ENCODE assay signal across 20 mouse cellular contexts in the genomic region with DNA sequence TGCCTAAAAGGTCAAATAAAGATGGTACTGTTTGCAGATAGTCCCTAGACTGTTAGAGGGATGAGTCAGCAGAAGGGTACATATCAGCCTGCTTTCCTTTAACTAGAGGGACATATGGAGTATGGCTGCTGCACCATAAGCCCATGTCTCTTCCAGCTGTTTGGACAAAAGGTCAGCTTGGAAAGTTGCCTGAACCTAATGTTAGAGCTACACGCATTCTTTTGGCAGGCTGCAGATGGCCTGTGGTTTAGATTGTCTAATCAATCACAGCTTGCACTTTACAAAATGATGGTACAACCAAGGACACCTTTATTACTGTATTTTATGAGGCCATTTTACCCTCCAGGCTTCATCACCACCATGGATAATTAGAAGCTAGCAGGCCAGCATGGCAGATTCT.
DNase-seq lines count a peak whose midpoint lies in the region; ATAC-seq and TF ChIP-seq lines count a peak whose summit lies in the region.
"Had no signal": no experiment of that assay in that cellular context is flagged by ENCODE, and none has a peak within 500 bp of the region (broad histone marks: within the 10 kb centered on the region; RNA-seq: fewer than 3 reads in every experiment).

No protein-coding gene starts in this region.

- H3K9ac ChIP-seq in hindbrain, embryonic 14.5 days, result no peak overlapping the region
- H3K9ac ChIP-seq in hindbrain, embryonic 12.5 days, result no peak overlapping the region
- no peak overlapping the region for H3K9ac ChIP-seq in lung, embryonic 14.5 days
- H3K9ac ChIP-seq: forebrain, embryonic 13.5 days; intestine, embryonic 15.5 days had no signal

- no peaks in the 10 kb centered on the region for H3K4me1 ChIP-seq in hindbrain, embryonic 14.5 days (replicated peaks; ENCODE audit: control insufficient read depth, insufficient read depth, low read length)
- H3K4me1 ChIP-seq in hindbrain, embryonic 12.5 days, result no peaks in the 10 kb centered on the region
- H3K4me1 ChIP-seq in lung, embryonic 14.5 days (ENCODE audit: insufficient read depth), result no peaks in the 10 kb centered on the region
- H3K4me1 ChIP-seq: forebrain, embryonic 13.5 days; heart, embryonic 10.5 days; intestine, embryonic 15.5 days had no signal

- H3K9me3 ChIP-seq in hindbrain, embryonic 14.5 days (ENCODE audit: control insufficient read depth, low read length), result no peaks in the 10 kb centered on the region
- no peaks in the 10 kb centered on the region for H3K9me3 ChIP-seq in hindbrain, embryonic 12.5 days (replicated peaks)
- H3K9me3 ChIP-seq in lung, embryonic 14.5 days (ENCODE audit: low read depth, low read length), result no peaks in the 10 kb centered on the region
- H3K9me3 ChIP-seq: forebrain, embryonic 13.5 days; heart, embryonic 10.5 days; intestine, embryonic 15.5 days had no signal

- 50% methylated on average over 1 of the region's 1 CpGs for WGBS in hindbrain, embryonic 14.5 days
- 71% methylated on average over 1 of the region's 1 CpGs for WGBS in hindbrain, embryonic 12.5 days
- WGBS in lung, embryonic 14.5 days, result 28% methylated on average over 1 of the region's 1 CpGs

- no peak overlapping the region for H3K4me3 ChIP-seq in hindbrain, embryonic 14.5 days (replicated peaks; ENCODE audit: low read length)
- no peak overlapping the region for H3K4me3 ChIP-seq in hindbrain, embryonic 12.5 days
- H3K4me3 ChIP-seq in lung, embryonic 14.5 days (ENCODE audit: low read depth, low read length), result no peak overlapping the region
- no peak overlapping the region for H3K4me3 ChIP-seq in layer of hippocampus, adult 2 months
- H3K4me3 ChIP-seq: forebrain, embryonic 13.5 days; heart, embryonic 10.5 days; intestine, embryonic 15.5 days had no signal

- H3K27me3 ChIP-seq in hindbrain, embryonic 14.5 days (ENCODE audit: control insufficient read depth, insufficient read depth, low read length), result no peaks in the 10 kb centered on the region
- H3K27me3 ChIP-seq in hindbrain, embryonic 12.5 days, result no peaks in the 10 kb centered on the region
- H3K27me3 ChIP-seq in lung, embryonic 14.5 days (ENCODE audit: insufficient read depth, low read length), result no peaks in the 10 kb centered on the region
- H3K27me3 ChIP-seq: forebrain, embryonic 13.5 days; intestine, embryonic 15.5 days had no signal

- no peak overlapping the region for H3K27ac ChIP-seq in hindbrain, embryonic 14.5 days
- no peak overlapping the region for H3K27ac ChIP-seq in hindbrain, embryonic 12.5 days
- no peak overlapping the region for H3K27ac ChIP-seq in lung, embryonic 14.5 days (ENCODE audit: low read depth)
- no peak overlapping the region for H3K27ac ChIP-seq in layer of hippocampus, adult 2 months
- H3K27ac ChIP-seq: forebrain, embryonic 13.5 days; heart, embryonic 10.5 days; intestine, embryonic 15.5 days had no signal

- no peak overlapping the region for H3K4me2 ChIP-seq in hindbrain, embryonic 14.5 days (replicated peaks)
- no peak overlapping the region for H3K4me2 ChIP-seq in hindbrain, embryonic 12.5 days (replicated peaks)
- H3K4me2 ChIP-seq in lung, embryonic 14.5 days, result no peak overlapping the region
- H3K4me2 ChIP-seq: forebrain, embryonic 13.5 days; intestine, embryonic 15.5 days had no signal

- no peak for TF ChIP-seq CTCF in lung, embryonic 14.5 days (IDR thresholded peaks at IDR 0.05; ENCODE audit: low read depth)
- no peak for TF ChIP-seq CTCF in layer of hippocampus, adult 2 months (conservative IDR thresholded peaks at IDR 0.05)

- no peaks in the 10 kb centered on the region for H3K36me3 ChIP-seq in hindbrain, embryonic 14.5 days (replicated peaks; ENCODE audit: control insufficient read depth, insufficient read depth)
- no peaks in the 10 kb centered on the region for H3K36me3 ChIP-seq in hindbrain, embryonic 12.5 days
- no peaks in the 10 kb centered on the region for H3K36me3 ChIP-seq in lung, embryonic 14.5 days (ENCODE audit: insufficient read depth)
- H3K36me3 ChIP-seq: heart, embryonic 10.5 days; intestine, embryonic 15.5 days had no signal

- peak; percentile 10 for DNase-seq in adrenal gland, adult 2 months
- DNase-seq in adrenal gland, adult 18-20 months (ENCODE audit: low spot score in 2 of 2), result no peak
- DNase-seq in hindbrain, embryonic 14.5 days (ENCODE audit: low spot score), result no peak
- DNase-seq in lung, embryonic 14.5 days, result peak; percentile 63
- DNase-seq in lung, postnatal 14 days, result no peak
- DNase-seq in mesoderm, embryonic 11.5 days (ENCODE audit: low read depth, low spot score), result peak; percentile 26
- no peak for DNase-seq in layer of hippocampus, adult 2 months (ENCODE audit: low spot score in 2 of 2)
- DNase-seq: adrenal gland, adult 8-10 months; cerebellum, adult 11-12 months; gastrocnemius, postnatal 36 days; heart, postnatal 14 days; kidney, postnatal 36 days; lung, adult 18-20 months; right cerebral cortex, postnatal 25 days; thymus, postnatal 4 days had no signal

- peak; percentile 27; the same call in 1 of the 2 replicates for ATAC-seq in hindbrain, embryonic 14.5 days (ENCODE audit: low FRiP score)
- no peak for ATAC-seq in hindbrain, embryonic 12.5 days (ENCODE audit: low FRiP score)
- ATAC-seq in lung, embryonic 14.5 days (ENCODE audit: insufficient read depth), result peak; percentile 47; the same call in 1 of the 2 replicates
- ATAC-seq: forebrain, embryonic 13.5 days; intestine, embryonic 15.5 days; midbrain, embryonic 16.5 days had no signal

Comparison
In these comparisons a context has a peak if more than half of its experiments do, and no peak if none do; other contexts are left out.
1. DNase-seq: peak in adrenal gland, adult 2 months (single experiment), lung, embryonic 14.5 days (single experiment) and mesoderm, embryonic 11.5 days (single experiment); none in adrenal gland, adult 18-20 months (0 of 2), hindbrain, embryonic 14.5 days (single experiment), lung, postnatal 14 days (single experiment) and layer of hippocampus, adult 2 months (0 of 2).